Mouse (Mus musculus) ovary, postnatal 36 days (tissue): ENCODE measurements at regions not wholly inside any gene's neighbourhood (a gene's known extent, or its start where the extent isn't known, plus 50 kb on each side); places are given as distances from the start of the nearest gene placed in this dataset.
"Not testable (repeated sequence)": the region's sequence is repeated elsewhere in the genome, so short reads cannot be mapped to it uniquely, and the experiment has no call there.

Experiments
- DNase-seq: peaks from one replicate; pipeline ENCODE4 v3.0.0; 2022; ENCODE audit warnings: low spot score, mixed read lengths

DNA sequence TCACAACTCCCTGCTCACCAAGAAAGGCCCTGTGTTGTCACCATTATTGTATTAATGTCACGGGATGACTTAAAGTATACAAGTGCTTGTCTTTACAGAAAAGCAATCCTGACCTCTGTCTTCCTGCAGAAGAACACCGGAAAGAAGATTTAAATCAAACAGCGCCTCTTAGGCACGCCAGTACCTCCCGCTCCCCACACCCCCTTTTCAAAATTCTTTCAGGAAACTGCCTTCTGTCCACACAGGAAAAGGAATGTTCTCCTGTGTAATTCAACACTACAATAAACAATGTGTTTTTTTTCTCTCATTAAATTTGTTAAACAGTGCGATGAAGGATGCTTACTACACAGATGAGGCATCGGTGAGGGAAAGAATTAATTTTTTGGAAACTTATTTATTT lies 112.6 kb upstream of the Stt3b start:
- DNase-seq = no peak

DNA sequence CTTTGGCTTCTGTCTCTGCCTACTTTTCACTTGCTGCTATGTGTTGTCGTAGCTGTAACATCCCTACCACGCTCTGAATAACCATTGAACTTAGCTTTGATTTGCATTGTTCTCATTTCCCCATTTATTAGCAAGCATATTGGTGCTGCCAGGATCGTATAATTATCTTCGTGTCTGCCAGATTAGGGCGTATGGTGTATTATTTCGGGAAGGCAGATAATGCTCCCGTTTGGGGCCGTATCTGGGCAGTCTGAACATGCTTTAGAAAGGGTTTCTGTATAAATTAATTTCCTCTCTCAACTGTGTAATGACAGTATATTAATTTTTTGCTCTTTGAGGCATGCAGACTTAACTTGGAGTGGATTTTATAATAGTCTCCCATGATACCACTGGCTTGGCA lies 116.5 kb upstream of the Stt3b start:
- DNase-seq = no peak

DNA sequence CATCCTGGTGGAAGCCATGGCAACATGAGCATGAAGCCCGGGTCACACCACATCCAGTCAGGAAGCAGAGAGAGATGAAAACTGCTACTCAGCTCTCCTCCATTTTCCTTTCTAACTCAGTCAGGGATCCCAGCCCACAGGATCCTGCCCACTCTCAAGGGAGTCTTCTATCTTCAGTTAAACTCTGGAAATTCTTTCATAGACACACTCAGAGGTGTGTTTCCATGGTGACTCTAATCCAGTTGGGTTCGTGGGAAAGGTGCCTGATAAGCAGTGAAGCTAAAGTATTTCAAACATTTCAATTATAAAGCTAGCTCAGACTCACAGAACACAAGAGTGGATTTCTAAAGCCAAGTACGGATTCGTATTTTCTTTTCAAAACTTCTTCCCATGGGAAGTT lies 120.0 kb upstream of the Stt3b start:
- no peak for DNase-seq

DNA sequence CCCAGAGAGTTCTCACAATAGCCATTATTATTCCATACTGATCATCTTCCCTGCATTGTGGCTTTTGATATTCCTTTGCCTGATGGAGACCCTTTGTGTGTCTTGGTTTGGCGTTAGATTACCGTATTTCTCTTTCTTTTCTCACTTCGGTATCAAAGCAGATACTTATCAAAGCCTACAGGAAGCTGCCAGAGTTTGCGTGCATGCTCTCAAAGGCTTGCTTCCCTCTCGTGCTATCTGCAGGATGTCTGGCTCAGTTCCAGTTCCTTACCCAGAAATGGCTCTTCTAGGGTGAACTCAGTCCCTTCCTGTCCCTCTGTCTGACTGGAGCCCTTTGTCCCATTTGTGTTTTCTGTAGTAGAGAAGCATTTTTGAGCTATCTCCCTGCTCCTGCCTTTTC lies 124.5 kb upstream of the Stt3b start:
- no peak for DNase-seq

DNA sequence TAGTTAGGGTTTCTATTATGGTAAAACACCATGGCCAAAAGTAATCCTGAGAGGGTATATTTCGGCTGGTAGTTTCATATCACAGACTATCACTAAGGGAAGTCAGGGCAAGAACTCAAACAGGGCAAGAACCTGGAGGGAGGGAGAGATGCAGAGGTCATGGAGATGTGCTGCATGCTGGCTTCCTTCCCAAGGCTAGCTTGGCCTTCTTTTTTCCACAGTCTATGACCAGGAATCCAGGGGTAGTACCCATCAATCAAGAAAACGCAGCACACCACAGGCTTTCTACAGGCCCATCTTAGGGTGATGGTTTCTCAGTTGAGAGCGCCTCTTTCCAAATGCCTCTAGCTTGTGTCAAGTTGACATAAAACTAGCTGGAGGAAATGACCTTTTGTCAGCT lies 126.1 kb upstream of the Stt3b start:
- DNase-seq = no peak

DNA sequence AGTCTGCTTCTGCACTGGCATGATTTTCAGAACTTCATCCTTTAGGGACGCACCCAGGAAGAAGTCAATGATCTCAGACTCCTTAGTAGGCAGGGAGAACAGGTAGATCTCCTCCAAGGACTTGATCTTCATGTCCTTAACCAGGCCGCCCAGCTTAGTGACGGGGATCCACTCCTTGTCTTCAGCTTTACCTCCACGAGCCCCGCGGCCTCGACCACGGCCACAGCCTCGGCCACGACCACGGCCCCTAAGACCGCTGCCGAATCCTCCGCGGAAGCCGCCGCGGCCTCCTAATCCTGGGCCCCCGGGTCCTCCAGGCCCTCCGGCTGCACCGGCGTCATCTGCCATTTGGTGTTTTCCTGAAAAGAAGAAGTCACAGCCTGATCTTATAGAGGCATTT lies 128.0 kb upstream of the Stt3b start:
- not testable (repeated sequence) for DNase-seq

DNA sequence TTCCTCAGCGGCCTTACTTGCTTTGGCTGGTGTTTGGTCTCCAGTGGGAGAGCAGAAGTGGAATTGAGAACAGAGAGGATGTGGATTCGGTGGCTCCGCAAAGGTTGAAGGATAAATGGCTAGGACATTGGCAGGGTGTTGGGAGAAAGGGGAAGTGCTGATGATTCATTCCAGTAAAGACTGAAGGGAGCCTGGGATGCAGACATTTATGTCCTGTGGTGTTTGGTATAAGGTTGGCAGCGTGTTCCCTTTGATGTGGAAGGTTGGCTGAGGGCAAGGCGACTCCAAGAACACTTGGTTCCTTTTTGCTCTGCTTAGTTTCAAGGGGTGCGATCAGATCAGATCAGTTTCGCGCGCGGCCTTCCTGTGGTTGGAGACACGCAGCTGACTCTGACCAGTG lies 136.5 kb upstream of the Stt3b start:
- no peak for DNase-seq

DNA sequence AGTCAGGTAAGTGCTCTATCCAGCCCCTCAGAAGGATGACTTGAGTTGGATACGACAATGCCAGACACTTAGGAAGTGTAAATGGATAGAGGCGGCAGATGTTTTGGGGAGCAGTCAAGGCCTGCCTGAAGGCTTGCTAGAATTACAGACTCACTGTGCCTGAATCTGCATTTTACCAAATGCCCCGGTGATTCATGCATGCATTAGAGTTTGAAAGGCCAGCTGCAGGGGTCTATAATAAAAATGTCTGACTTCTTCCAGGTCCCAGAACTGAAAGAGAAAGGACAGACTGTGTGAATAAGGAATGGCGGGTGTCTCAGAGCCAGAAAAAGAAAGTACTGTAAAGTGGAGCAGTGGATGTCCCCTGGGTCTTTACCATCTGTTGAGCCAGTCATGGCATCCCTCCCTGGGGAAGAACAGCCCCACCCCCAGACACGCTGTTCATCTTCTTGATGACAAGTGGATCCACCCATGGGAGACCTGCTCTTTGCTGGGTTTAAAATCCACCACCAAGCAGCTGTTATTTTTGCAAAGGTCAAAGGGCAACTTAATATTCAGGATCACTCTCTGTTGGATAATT lies 140.6 kb upstream of the Stt3b start:
- DNase-seq = no peak

DNA sequence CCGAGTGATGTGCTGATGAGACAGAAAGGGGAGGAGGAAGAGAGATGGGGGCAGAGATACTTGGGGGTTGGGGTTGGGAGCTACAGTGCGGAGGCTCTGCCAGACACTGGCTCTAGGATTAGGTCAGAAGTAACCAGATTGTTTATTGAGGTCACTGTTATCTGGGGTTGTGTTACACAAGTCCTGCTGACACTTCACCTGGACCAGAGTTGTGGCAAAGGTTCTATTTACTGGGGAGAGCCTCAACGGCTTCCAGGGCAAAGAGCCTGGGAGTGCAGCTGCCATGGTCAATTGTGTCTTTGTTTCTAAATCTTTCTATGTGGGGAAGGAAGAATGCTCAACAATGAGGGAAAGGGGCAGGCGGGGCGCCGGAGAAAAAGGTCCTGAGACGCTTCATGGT lies 144.6 kb upstream of the Stt3b start:
- no peak for DNase-seq

DNA sequence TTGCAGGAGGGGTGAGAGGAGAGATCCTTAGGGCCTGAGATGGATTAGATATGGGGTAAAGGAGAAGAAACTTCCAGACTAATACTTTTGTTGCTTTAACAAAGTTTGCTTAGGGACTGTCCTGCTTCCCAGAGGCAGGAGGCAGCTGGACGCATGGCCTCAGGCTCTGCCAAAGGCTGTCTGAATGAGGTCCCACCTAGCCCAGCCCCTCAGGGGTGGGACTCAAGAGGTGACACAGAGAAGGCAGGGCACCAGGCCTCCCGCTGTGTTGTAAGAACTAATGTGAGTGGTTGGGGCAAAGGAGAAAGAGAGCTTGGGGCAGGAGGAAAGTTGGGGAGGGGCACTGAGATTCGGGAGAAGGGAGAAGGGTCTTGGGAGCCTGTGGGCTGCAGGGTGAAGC lies 145.9 kb upstream of the Stt3b start:
- DNase-seq = no peak

DNA sequence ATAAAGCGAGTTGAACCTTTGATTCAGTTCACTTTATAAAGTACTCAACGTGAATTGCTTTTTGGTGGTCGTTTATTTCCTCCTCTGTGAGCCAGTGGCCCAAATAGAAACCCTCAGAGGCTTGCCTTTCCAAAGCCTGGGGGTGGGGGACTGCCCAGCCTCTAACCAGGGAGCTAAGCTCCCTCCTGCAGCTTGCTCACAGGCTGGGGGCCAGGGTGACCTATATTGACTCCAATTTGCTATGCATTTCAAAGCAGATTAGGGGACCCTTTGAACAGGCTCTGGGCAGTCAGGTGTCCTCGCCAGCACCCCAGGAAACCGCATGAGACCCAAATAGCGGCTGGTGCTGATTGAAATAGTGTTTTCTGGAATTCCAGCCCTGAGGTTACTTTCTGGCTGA lies 146.4 kb upstream of the Stt3b start:
- no peak for DNase-seq

DNA sequence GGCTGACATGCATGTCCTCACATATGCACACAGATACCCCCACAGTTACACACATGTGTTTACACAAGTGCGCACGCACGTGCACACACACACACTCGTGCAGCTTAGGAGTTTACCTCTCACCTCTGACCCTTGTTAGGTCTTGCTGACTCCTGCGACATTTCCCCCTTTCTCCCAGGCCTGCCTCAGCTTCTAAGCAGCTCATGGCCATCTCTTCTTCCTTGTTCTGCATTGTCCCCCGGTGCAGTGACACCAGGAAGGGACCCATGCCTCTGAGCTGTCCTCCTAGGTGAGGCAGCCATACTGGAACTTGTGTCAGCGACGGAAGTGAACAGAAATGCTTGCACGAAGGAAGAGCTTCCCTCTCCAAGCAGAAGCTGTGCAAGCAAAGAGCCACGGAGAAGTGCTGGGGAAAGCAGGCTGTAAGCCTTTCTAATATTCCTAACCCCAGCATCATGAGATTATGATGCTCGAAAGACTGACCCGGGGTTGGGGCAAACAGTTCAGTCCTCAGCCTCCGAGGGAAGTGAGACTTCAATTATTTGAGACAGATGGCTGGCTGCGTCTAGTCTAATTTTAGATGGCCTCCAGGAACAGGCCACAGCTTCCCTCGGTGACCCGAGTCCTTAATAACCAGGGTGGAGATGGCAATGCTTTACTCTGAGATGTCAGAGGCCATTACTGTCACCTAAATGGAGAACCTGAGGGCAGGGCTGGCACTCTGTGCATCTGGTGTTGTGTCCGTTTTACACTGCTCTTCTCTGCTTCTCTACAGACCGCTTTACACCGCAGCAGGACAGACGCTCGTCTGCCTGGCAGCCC lies 147.9 kb upstream of the Stt3b start:
- DNase-seq = no peak

DNA sequence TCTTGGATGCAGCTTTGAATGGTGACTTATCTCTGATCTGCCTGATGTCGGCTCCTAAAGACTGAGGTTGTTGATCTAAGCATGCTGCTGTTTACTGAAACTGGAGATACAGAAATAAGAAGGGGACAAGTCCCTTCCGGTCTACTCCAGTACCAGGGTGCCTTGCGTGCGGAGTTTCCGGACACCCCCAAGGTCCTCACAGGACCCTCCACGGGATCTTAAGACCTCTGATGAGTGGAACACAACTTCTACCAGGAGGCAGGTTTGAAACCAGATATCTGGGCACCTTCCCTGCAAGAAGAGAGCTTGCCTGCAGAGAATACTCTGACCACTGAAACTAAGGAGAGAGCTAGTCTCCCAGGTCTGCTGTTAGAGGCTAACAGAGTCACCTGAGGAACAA lies 148.9 kb upstream of the Stt3b start:
- not testable (repeated sequence) for DNase-seq

DNA sequence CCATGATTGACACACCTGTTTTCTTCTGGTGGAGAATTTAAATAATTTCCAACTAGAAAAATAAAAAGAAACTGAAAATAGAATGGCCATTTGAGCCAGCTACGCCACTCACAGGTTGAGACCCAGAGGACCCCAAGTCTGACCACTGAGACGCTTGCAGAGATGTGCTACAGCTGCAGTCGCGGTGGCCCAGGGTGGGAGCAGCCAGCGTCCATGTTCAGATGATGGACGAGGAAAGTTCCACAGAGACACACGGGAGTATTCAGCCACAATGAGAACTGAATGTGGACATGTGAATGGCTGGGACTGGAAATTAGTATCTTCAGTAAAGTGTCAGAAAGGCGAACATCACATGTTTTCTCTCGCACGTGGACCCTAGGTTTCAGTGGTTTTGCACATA lies 155.1 kb upstream of the Stt3b start:
- DNase-seq = no peak

DNA sequence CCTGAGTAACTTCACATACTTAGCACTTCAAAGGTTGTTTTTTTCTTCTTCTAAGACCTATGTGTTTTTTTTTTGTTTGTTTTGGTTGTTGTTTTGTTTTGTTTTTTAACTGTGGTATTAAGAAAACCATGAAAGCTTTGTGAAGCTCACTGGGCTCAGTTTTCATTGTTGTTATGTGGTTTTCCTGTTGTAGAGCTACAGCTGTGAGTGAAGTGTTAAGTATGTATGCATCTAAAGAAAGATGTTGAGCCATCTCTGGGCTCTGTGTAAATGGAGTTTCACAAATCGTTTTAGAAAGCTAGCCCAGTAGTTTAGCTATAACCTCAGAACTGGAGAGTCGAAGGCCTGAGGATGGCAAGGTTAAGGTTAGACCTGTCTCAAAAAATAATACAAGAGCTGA lies 158.4 kb upstream of the Stt3b start:
- DNase-seq = no peak

DNA sequence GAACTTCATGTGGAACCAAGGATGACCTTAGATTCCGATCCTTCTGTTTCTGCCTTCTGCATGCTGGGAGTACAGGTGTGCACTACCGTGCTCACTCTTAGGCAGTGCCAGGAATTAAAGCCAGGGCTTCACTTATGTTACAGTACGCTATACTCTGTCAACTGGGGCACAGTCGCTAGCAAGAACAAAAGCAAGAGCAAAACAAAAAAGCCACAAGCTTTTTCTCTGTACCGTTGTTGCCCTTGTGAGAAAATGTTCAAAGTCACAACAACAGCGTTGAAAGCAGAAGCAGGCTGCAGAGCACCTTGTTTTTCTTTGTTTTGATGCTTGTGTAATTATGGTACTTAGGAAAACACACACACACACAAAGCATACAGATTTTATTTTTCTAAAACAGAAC lies 161.4 kb upstream of the Stt3b start:
- no peak for DNase-seq

DNA sequence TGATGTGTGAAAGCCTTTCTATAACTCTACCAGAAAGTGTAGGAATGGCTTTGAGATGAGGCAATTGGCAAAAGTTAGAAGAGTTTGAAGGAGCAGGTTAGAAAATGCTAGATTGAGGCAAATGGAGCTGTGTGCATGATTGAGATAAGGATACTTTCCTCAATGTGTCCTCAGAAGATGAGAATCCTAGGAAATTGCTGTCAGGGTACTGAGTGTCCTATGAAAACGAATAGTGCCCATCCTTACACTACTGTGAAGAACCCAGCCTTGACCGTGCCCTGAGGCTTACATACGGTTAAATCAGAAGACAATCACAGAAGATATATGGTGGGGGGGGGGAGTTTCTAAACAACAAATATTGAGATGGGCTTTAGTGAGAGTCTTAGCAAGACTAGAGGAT lies 162.8 kb upstream of the Stt3b start:
- DNase-seq = no peak

DNA sequence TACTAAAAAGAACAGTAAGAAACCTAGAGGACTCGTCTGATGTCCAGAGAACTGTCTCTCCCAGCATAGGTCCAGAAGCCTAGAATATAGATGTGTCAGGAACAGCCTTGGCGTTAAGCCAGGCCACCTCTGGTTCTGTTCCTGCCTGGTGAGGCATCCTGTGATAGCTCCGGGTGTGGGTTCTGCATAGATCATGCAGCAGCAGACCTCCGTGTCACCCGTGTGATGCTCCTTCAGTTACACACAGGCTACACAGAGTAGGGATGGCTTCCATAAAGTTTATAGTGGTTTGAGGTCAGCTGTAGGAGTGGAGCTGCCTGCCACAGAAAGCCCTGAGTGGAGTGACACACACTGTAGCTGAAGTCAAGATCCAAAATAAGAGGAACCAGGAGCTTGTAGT lies 163.6 kb upstream of the Stt3b start:
- no peak for DNase-seq

DNA sequence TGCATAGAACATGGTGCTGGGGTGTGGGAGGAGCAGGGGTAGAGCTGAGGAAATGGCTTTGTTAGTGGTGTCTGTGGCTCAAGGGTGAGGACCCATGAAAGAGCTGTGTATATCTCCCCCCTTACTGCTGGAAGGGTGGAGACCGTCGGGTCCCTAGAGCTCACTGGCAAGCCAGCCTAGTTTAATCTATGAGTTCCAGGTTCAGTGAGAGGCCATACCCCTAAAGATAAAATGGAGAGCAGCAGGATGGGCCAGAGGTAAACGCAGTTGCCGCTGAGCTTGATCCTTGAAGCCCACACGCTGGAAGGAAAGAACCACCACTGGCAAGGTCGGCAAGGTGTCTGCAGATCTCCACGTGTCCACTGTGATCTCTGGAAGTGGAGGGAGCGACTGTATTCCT lies 164.1 kb upstream of the Stt3b start:
- DNase-seq = no peak

DNA sequence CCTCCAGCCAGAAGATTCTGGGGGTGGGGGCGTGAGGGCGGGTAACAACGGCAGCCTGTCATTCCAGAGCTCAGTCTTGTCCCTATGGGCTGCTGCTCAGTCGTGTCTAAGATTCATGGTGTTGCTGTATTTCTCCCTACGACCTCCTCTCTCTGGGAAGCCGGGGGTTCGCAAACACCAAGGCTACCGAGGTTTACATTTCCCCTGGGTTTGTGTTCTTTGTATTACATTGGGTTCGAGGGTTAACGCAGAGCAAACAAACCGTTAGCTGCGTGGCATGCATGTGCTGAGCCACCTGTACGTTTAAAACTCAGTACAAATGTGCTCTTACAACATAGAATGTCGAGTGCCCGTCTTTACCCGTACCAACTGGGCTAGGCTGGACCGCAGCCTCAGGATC lies 166.0 kb upstream of the Stt3b start:
- no peak for DNase-seq

DNA sequence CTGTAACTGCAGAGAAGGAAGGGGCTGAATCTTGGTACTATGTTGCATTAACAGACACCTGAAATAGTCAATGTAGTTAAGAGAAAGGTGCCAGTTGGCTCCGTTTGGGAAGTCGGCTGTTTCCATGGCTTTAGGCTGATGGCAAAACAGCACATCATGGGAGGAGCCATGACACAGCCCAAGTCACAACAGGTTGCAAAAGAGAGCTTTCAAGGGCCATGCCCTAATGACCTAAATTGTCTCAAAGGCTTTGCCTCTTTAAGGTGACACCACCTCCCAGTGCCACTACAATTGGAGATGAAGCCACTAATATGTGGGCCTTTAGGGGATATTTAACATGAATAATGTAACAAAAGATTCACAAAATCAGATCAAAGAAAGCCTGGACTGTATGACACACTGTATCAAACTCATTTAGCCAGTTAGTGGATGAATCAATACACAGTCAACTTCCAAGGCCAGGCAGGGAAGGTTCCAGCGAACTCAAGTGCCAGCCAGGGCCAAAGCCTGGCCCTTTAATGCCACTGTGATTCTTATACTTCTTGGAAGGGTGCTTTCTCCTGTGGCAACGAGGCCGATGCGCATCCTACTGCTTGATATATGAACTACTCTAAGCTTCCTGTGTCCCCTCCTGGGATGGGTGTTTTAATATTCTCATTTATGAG lies 167.5 kb upstream of the Stt3b start:
- DNase-seq = no peak

DNA sequence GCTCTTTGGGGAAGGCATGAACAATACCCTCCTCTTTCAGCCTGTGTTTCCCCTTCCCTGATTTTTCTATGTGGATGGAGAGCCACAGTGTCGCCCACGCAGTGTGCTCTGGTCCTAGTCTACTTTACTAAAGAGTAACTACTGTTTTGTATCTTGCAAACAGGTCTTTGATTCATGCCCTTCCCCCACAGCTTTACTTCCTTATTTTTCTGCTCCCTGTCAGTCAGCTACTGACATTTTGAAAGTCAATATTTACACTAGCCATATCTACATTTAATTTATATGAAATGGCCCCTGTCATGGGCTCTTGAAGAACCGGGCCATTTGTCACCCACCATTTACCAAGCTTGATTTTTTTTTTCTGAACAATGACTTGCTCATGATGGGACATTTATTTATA lies 168.7 kb upstream of the Stt3b start:
- no peak for DNase-seq

DNA sequence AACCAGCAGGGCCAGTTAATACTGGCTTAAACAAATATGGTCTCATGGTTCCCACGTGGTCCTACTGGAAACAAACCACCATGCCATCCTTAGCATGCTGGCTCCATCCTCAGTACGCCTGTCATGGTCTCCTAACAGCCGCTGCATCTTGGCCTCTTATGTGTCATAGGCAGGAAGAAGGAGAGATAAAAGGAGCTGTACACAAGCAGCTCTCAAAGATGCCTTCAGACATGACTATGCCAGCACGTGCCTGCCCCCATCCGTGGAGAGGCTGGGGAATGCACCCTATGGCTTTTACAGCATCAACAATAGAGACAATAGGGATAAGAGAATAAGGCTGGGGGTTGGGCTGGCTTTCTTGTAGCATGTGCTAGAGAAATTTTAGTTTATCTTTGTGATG lies 171.0 kb upstream of the Stt3b start:
- no peak for DNase-seq

DNA sequence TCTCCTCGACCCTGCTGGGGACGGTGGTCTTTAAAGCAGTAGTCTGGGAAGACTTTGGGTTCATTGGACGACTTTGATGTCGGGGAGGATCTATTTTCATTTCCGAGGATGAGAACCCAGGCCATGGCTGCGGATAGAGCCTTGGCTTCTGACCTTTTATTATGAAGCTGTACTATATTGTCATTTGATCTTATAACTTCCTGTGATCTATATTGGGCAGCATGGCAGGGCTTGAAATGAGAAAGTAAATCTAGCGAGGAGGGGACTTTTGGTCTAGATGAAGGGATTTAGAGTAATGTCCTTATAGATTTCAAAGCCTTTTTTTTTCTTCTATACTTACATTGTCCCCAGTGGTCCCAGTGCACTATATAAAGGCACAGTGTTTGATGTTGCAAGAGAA lies 172.8 kb upstream of the Stt3b start:
- DNase-seq = no peak
